Mouse (Mus musculus): ENCODE data around the gene Hoxb6. TPM values are rescaled to one million over a fixed set of nuclear protein-coding genes. Genes with fewer than 3 reads are reported as not detected.

Gene Hoxb6
- total and polyA plus RNA-seq, 3 experiments, result not detected

- Histone ChIP-seq H3K27ac (ENCODE audit: control insufficient read depth, low read depth, low read length) (no peak overlapping the region), H3K27me3 (ENCODE audit: control insufficient read depth in 1 of 2, insufficient read depth in 2 of 2, low read length in 2 of 2) (peaks cover 16 to 17% of the 10 kb centered on the region in 2 experiments), H3K4me3 (ENCODE audit: control insufficient read depth in 1 of 2, insufficient read depth in 1 of 2, low read depth in 2 of 2, low read length in 2 of 2) (peak overlapping the region; percentile 44 to 50), H3K4me1 (ENCODE audit: control insufficient read depth in 1 of 2, insufficient read depth in 2 of 2, low read length in 2 of 2) (0 out of 4 replicates have a peak, but pooled peaks cover 0 to 4% of the 10 kb centered on the region in 2 experiments), H3K36me3 (ENCODE audit: control insufficient read depth in 1 of 2, insufficient read depth in 2 of 2, low read length in 2 of 2) (no peaks in the 10 kb centered on the region), H3K9ac (ENCODE audit: control insufficient read depth, low read depth, low read length, poor library complexity, severe bottlenecking) (peak overlapping the region; percentile 30), H3K79me2 (ENCODE audit: control insufficient read depth, insufficient read depth, low read length, poor library complexity) (no peaks in the 10 kb centered on the region), H3K9me3 (replicated peaks; ENCODE audit: insufficient read depth, low read length) (no peaks in the 10 kb centered on the region)
- TF ChIP-seq ZKSCAN1 (IDR thresholded peaks at IDR 0.05; ENCODE audit: low read depth, low read length) (no peak), TAL1 (IDR thresholded peaks at IDR 0.05; ENCODE audit: low read length) (no peak), ZNF384 (IDR thresholded peaks at IDR 0.05; ENCODE audit: low read depth, low read length) (peak; percentile 83)
- DNase-seq (ENCODE audit: low read depth, low spot score), result peak; percentile 32
Observed at GRCm38 (mm10) chr11:96295092-96295835, 3.0 kb downstream of the Hoxb6 start.

- Histone ChIP-seq H3K36me3 (ENCODE audit: control insufficient read depth in 1 of 2, insufficient read depth in 2 of 2, low read length in 2 of 2) (no peaks in the 10 kb centered on the region), H3K79me2 (ENCODE audit: control insufficient read depth, insufficient read depth, low read length, poor library complexity) (no peaks in the 10 kb centered on the region), H3K9ac (ENCODE audit: control insufficient read depth, low read depth, low read length, poor library complexity, severe bottlenecking) (no peak overlapping the region), H3K27ac (ENCODE audit: control insufficient read depth, low read depth, low read length) (no peak overlapping the region), H3K4me1 (ENCODE audit: control insufficient read depth in 1 of 2, insufficient read depth in 2 of 2, low read length in 2 of 2) (0 out of 4 replicates have a peak, but pooled peaks cover 0 to 4% of the 10 kb centered on the region in 2 experiments), H3K4me3 (ENCODE audit: control insufficient read depth in 1 of 2, insufficient read depth in 1 of 2, low read depth in 2 of 2, low read length in 2 of 2) (no peak overlapping the region), H3K9me3 (replicated peaks; ENCODE audit: insufficient read depth, low read length) (no peaks in the 10 kb centered on the region), H3K27me3 (ENCODE audit: control insufficient read depth in 1 of 2, insufficient read depth in 2 of 2, low read length in 2 of 2) (peaks cover 13 to 20% of the 10 kb centered on the region in 2 experiments)
- no peak for TF ChIP-seq POLR2AphosphoS5 (IDR thresholded peaks at IDR 0.05; ENCODE audit: borderline replicate concordance, low read depth, low read length)
- TF ChIP-seq UBTF (IDR thresholded peaks at IDR 0.05; ENCODE audit: borderline replicate concordance, insufficient read depth, low read depth, low read length), result no peak
- no peak for TF ChIP-seq POLR2A (IDR thresholded peaks at IDR 0.05; ENCODE audit: control insufficient read depth in 1 of 2, insufficient read depth in 1 of 2, low read depth in 1 of 2, low read length in 2 of 2, poor library complexity in 1 of 2)
- no peak for TF ChIP-seq ZNF384 (IDR thresholded peaks at IDR 0.05; ENCODE audit: low read depth, low read length)
- no peak for TF ChIP-seq MYC (IDR thresholded peaks at IDR 0.05; ENCODE audit: low read depth, low read length)
- TF ChIP-seq USF2 (IDR thresholded peaks at IDR 0.05; ENCODE audit: borderline replicate concordance in 1 of 2, insufficient read depth in 1 of 2, low read depth in 1 of 2, low read length in 2 of 2), result no peak
- no peak for TF ChIP-seq HCFC1 (IDR thresholded peaks at IDR 0.05; ENCODE audit: low read depth, low read length)
- TF ChIP-seq TBP (IDR thresholded peaks at IDR 0.05; ENCODE audit: low read depth, low read length), result no peak
- no peak for TF ChIP-seq MYB (IDR thresholded peaks at IDR 0.05; ENCODE audit: low read depth, low read length)
- no peak for TF ChIP-seq NRF1 (IDR thresholded peaks at IDR 0.05; ENCODE audit: insufficient read depth, low read depth, low read length, poor library complexity, severe bottlenecking)
- TF ChIP-seq ZMIZ1 (IDR thresholded peaks at IDR 0.05; ENCODE audit: low read depth, low read length), result no peak
- no peak for TF ChIP-seq NELFE (IDR thresholded peaks at IDR 0.05; ENCODE audit: low read depth, low read length)
- no peak for TF ChIP-seq RAD21 (IDR thresholded peaks at IDR 0.05; ENCODE audit: low read depth, low read length)
- TF ChIP-seq TAL1 (IDR thresholded peaks at IDR 0.05; ENCODE audit: low read length), result no peak
- no peak for TF ChIP-seq ZC3H11A (IDR thresholded peaks at IDR 0.05; ENCODE audit: low read depth, low read length)
- DNase-seq (ENCODE audit: low read depth, low spot score), result no peak
Observed at GRCm38 (mm10) chr11:96296997-96297396, 4.7 kb downstream of the Hoxb6 start.
